Mouse (Mus musculus): ENCODE results near the gene March7.
A peak's percentile ranks its signal among the peaks of the same experiment; 100 is the strongest.

Gene March7

GRCm38 (mm10) chr2:60216547-60217153 is 7.0 kb downstream of the March7 start:
- no peak for DNase-seq

- DNase-seq: no peak
Observed at GRCm38 (mm10) chr2:60217620-60218019, 7.9 kb downstream of the March7 start.

GRCm38 (mm10) chr2:60221236-60221635 is 11.5 kb downstream of the March7 start:
- no peak for DNase-seq

- DNase-seq: no peak
Observed at GRCm38 (mm10) chr2:60221954-60222353, 12.3 kb downstream of the March7 start.

- no peak for DNase-seq
Observed at GRCm38 (mm10) chr2:60223489-60223888, 13.8 kb downstream of the March7 start.

- no peak for DNase-seq
Observed at GRCm38 (mm10) chr2:60228470-60228869, 18.8 kb downstream of the March7 start.

GRCm38 (mm10) chr2:60230361-60230760 is 20.7 kb downstream of the March7 start:
- no peak for DNase-seq

GRCm38 (mm10) chr2:60233147-60233546 is 23.5 kb downstream of the March7 start:
- no peak for DNase-seq

GRCm38 (mm10) chr2:60234506-60234905 is 24.8 kb downstream of the March7 start:
- no peak for DNase-seq

GRCm38 (mm10) chr2:60252782-60253181 is 43.1 kb downstream of the March7 start:
- no peak for DNase-seq

GRCm38 (mm10) chr2:60253506-60253905 is 43.8 kb downstream of the March7 start:
- no peak for DNase-seq

GRCm38 (mm10) chr2:60256751-60257150 is 47.1 kb downstream of the March7 start:
- no peak for DNase-seq

- no peak for DNase-seq
Observed at GRCm38 (mm10) chr2:60259186-60259585, 49.5 kb downstream of the March7 start.

- DNase-seq: no peak
Observed at GRCm38 (mm10) chr2:60260621-60261350, 51.1 kb downstream of the March7 start.

GRCm38 (mm10) chr2:60267567-60267966 is 57.9 kb downstream of the March7 start:
- no peak for DNase-seq

GRCm38 (mm10) chr2:60269856-60270479 is 60.3 kb downstream of the March7 start:
- no peak for DNase-seq

GRCm38 (mm10) chr2:60278627-60279026 is 68.9 kb downstream of the March7 start:
- DNase-seq: no peak

- no peak for DNase-seq
Observed at GRCm38 (mm10) chr2:60282625-60283024, 72.9 kb downstream of the March7 start.

GRCm38 (mm10) chr2:60283208-60283750 is 73.6 kb downstream of the March7 start:
- DNase-seq: peak; percentile 37

- DNase-seq: peak; percentile 77
Observed at GRCm38 (mm10) chr2:60283751-60284466, 74.2 kb downstream of the March7 start.

GRCm38 (mm10) chr2:60284467-60284821 is 74.8 kb downstream of the March7 start, which contains the start of gene Cd302:
Cd302 (minus strand) TSS chr2:60284488.
- DNase-seq: no peak

- no peak for DNase-seq
Observed at GRCm38 (mm10) chr2:60285107-60285617, 75.5 kb downstream of the March7 start.

GRCm38 (mm10) chr2:60288606-60289005 is 78.9 kb downstream of the March7 start:
- DNase-seq: no peak
